Mouse (Mus musculus): ENCODE measurements around the gene Fbxo36. TPM values are rescaled to one million over a fixed set of nuclear protein-coding genes. Genes with fewer than 3 reads are reported as not detected.
A peak's percentile ranks its signal among the peaks of the same experiment; 100 is the strongest.

Gene Fbxo36
- polyA plus RNA-seq (2021) = 4.1 TPM

DNA sequence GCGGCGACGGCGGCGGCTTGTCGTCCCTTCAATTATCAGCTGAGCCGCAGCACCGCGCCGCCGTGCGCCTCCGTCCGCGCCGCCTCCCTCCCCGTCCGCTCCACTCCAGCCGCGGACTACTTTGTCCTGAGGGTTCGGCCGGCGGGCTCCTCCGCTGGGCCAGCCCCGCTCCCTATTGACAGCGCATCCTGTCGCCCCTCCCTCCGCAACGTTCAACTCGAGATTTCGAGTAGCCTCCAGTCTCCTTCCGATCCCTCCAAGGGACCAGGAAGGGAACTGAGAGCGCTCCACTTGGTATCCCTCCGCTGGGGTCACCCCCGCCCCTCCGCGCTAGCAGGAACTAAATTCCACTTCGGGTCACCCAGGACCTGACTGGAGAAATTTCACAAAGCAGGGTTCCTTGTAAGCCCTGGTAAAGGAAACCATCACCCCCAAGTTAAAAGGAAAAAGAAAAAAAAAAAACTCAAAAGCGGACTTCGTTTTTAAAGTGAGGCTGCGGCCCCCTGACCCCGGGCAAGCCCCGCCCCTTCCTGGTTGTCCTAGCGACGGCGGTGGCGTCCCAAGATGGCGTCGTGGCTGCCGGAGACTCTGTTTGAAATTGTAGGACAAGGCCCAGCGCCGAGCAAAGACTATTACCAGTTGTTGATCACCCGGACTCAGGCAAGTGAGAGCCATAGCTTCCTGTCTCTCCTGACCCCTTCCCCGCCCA is at the start of gene Fbxo36:
Gene Fbxo36, plus strand, starts transcription at position 533 of the 709 bp plus-strand sequence.
- no peak for TF ChIP-seq CTCF (IDR thresholded peaks at IDR 0.05)
- ATAC-seq (peak; percentile 86), DNase-seq (ENCODE audit: low read depth, low spot score) (peak; percentile 87)
- ChIA-PET POLR2A (interaction anchor here (0.8 to 1.5 kb wide), 3 partner anchors 13 to 42 kb away, joined by 3 to 4 read pairs (median 3); no protein-coding TSS in a partner anchor), CTCF (interaction anchor here (1.9 kb wide), 1 partner anchor 16 kb away, joined by 5 read pairs; no protein-coding TSS in a partner anchor)
- no peaks in the 10 kb centered on the region for H3K27me3 ChIP-seq
- in situ Hi-C loops (cut with MboI; ENCODE audit: low pct_unique_long_range_greater_than_20kb) = loop anchor here (5.0 kb wide), 1 partner anchor 38 kb away; no protein-coding TSS in a partner anchor

DNA sequence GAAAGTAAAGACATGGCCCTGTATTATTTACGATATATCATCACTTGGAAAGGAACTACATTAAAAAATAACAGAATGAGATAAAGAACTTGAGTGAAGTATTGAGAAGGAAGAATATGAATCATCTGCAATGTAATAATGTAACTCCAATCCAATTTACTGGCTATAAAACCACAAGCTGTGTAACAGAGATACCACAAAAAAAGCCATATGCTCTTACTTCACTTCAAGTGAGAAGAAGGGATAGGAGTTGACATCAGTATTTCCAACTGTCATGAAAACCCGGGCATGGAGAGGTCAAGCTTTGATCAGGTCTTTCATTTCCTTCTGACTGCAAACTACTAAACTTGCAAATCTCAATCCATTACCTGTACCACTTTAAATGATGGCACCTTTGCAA is 48.2 kb upstream of the Fbxo36 start:
- ChIA-PET POLR2A (no interaction called here), CTCF (interaction anchor here (0.7 to 1.8 kb wide), 3 partner anchors 10 to 60 kb away, joined by 3 to 5 read pairs (median 3); no protein-coding TSS in a partner anchor)
- no peak for TF ChIP-seq CTCF (IDR thresholded peaks at IDR 0.05)
- no peaks in the 10 kb centered on the region for H3K27me3 ChIP-seq
- ATAC-seq (no peak), DNase-seq (ENCODE audit: low read depth, low spot score) (no peak)
- in situ Hi-C loops (cut with MboI; ENCODE audit: low pct_unique_long_range_greater_than_20kb) = no loop called here

DNA sequence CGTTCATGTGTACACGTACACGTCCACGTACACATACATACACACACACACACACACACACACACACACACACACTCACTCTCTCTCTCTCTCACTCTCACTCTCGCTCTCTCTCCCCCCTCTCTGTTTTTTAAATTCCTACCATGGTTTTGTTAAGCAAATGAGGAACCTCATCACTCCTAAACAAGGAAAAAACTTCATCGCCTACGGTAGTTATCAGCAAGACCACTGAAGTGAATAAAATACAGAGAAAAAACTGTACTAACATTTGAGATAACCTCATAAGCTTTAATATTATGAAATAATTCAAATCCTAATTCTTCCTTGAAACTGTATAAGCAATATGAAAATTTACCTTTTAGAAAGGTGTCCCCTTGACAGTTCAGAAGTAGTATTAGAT is 44.3 kb upstream of the Fbxo36 start:
- in situ Hi-C loops (cut with MboI; ENCODE audit: low pct_unique_long_range_greater_than_20kb) = no loop called here
- ChIA-PET POLR2A (no interaction called here), CTCF (no interaction called here)
- H3K27me3 ChIP-seq = no peaks in the 10 kb centered on the region
- DNase-seq (ENCODE audit: low read depth, low spot score) = no peak
- TF ChIP-seq CTCF (IDR thresholded peaks at IDR 0.05) = no peak
- no peak for ATAC-seq

DNA sequence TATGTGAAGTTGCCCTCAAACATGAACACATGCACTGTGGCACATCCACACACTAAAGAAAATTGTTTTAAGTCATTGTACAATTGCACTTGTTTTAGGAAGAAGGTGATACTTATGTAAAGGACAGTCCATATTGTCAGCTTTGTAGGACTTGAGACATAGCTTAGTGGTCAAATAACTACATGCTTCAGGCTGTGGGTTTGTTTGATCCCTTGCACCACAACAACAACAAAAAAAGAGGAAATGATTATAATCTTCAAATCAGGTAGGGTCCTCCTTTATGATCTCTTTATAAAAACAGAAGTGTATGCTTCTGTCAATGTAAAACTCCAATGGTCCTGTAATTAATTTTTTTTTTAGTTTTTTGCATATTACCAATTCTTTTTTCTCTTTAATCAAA is 40.5 kb upstream of the Fbxo36 start:
- ChIA-PET POLR2A (no interaction called here), CTCF (interaction anchor here (0.6 to 1.3 kb wide), 2 partner anchors 16 to 17 kb away, joined by 3 to 4 read pairs; no protein-coding TSS in a partner anchor)
- TF ChIP-seq CTCF (IDR thresholded peaks at IDR 0.05) = no peak
- no peak for DNase-seq (ENCODE audit: low read depth, low spot score)
- no peaks in the 10 kb centered on the region for H3K27me3 ChIP-seq
- no peak for ATAC-seq
- in situ Hi-C loops (cut with MboI; ENCODE audit: low pct_unique_long_range_greater_than_20kb) = no loop called here

DNA sequence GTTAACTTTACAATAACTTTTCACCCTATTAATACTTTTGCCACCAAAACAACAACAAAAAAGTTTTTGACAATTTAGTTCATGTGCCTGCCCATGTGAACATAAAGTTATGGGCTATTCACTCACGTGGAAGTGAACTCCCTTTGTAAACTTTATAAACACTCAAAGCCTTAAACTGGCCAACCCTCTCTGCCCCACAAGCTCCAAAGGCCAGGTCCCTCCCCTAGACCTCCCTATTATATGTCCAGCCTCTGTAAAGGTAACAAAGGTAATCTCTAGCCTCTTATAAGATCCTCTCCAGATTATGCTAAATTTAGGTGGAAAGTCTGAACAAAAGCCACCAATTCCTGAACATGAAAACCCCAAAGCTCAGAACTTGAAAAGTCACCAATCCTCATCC is 35.9 kb upstream of the Fbxo36 start:
- POLR2A ChIA-PET = no interaction called here
- no peaks in the 10 kb centered on the region for H3K27me3 ChIP-seq
- CTCF ChIA-PET = interaction anchor here (1.1 kb wide), 1 partner anchor 21 kb away, joined by 3 read pairs; no protein-coding TSS in a partner anchor
- ATAC-seq = no peak
- no peak for TF ChIP-seq CTCF (IDR thresholded peaks at IDR 0.05)
- in situ Hi-C loops (cut with MboI; ENCODE audit: low pct_unique_long_range_greater_than_20kb) = no loop called here
- DNase-seq (ENCODE audit: low read depth, low spot score) = no peak

DNA sequence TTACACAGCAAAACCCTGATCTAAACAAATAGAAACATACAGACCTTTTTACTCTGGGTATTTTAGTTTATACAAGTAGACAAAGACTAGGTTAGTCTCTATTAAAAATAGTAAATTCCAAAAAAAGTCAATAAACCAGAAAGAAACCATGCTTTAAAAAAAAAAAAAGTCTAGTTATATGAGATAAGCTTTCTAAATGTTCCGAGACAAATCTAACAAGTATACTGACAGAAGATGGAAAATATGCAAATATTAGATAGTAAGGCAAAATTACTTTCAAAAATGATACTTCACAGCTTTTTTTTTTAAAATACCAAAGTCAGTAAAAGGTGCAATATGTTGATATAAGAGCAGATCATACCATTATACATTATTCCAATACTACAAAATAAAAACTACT is 22.0 kb upstream of the Fbxo36 start:
- ChIA-PET POLR2A (no interaction called here), CTCF (interaction anchor here (1.2 kb wide), 1 partner anchor 9 kb away, joined by 3 read pairs; no protein-coding TSS in a partner anchor)
- in situ Hi-C loops (cut with MboI; ENCODE audit: low pct_unique_long_range_greater_than_20kb) = no loop called here
- no peaks in the 10 kb centered on the region for H3K27me3 ChIP-seq
- ATAC-seq (no peak), DNase-seq (ENCODE audit: low read depth, low spot score) (no peak)
- no peak for TF ChIP-seq CTCF (IDR thresholded peaks at IDR 0.05)

DNA sequence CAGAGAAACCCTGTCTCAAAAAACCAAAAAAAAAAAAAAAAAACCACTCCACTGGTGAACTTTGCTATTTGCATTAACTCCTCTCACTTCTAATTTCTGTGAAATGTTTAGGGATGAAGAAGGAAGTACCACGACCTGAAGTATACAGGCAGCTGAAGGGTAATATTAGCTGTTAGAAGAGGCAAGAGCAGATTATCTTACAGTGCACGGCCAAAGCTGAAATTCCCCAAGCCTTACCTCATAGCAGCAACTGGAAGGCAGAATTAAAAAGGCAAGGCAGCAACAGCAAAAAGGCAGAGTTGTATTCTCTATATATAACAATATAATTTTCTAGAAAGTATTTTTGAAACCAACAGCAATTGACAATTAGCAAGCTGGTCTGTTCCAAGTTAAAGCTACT is 14.6 kb upstream of the Fbxo36 start:
- DNase-seq (ENCODE audit: low read depth, low spot score) (no peak), ATAC-seq (no peak)
- no peak for TF ChIP-seq CTCF (IDR thresholded peaks at IDR 0.05)
- in situ Hi-C loops (cut with MboI; ENCODE audit: low pct_unique_long_range_greater_than_20kb) = no loop called here
- ChIA-PET POLR2A (interaction anchor here (0.8 kb wide), 1 partner anchor 14 kb away, joined by 4 read pairs; no protein-coding TSS in a partner anchor), CTCF (interaction anchor here (1.0 to 1.5 kb wide), 2 partner anchors 11 to 21 kb away, joined by 3 to 4 read pairs; no protein-coding TSS in a partner anchor)
- H3K27me3 ChIP-seq = no peaks in the 10 kb centered on the region

DNA sequence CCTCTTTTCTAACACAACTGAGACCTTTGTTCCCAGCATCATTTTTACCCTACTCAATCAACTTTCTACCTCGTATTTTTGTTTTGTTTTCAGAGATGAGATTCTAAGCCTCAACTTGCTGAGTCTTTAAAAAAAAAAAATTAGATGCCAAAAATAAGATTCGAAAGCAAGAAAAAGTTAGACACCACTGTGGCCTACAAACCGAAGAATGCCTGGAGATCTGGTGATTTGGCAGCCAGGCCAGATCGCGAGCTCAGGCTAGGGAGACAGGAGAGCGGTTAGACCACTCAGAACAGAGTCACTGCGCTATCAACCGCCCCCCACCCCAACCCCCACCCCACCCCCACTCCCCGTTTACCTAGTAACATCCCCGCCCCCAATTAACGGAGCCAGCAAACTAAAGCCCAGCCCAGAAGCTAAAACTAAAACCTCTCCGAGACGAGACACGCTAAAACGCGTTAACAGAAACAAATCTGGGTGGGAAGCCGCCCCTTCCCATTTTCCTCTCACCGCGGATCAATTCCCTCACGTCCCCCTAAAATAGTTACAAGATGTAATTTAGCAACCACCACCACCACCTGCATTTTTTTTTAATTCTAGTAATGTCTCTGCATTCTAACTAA is 2.0 kb upstream of the Fbxo36 start:
- POLR2A ChIA-PET = no interaction called here
- no peaks in the 10 kb centered on the region for H3K27me3 ChIP-seq
- ATAC-seq = no peak
- CTCF ChIA-PET = no interaction called here
- in situ Hi-C loops (cut with MboI; ENCODE audit: low pct_unique_long_range_greater_than_20kb) = no loop called here
- TF ChIP-seq CTCF (IDR thresholded peaks at IDR 0.05) = no peak
- no peak for DNase-seq (ENCODE audit: low read depth, low spot score)

DNA sequence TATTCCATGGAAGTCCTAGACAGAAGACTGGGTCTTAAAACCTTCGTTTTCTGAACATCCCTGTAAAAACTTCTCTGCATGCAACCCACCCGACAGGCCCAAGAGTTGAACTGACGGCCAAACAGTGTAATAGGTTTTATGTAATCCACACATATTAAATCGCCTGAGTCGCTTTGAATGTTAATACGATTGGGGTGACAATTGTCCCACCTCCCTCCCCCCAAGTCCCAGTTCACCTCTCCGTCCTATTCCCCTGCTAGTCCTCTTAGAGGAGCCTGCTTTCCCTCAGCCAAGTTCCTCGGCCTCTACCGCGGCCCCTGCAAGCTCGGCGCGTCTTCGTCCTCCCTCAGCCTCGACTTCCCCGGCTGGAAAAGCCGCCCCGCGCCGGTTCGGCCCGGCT is 1.5 kb upstream of the Fbxo36 start:
- in situ Hi-C loops (cut with MboI; ENCODE audit: low pct_unique_long_range_greater_than_20kb) = no loop called here
- POLR2A ChIA-PET = interaction anchor here (0.7 kb wide), 1 partner anchor 88 kb away, joined by 5 read pairs; no protein-coding TSS in a partner anchor
- no peak for ATAC-seq

DNA sequence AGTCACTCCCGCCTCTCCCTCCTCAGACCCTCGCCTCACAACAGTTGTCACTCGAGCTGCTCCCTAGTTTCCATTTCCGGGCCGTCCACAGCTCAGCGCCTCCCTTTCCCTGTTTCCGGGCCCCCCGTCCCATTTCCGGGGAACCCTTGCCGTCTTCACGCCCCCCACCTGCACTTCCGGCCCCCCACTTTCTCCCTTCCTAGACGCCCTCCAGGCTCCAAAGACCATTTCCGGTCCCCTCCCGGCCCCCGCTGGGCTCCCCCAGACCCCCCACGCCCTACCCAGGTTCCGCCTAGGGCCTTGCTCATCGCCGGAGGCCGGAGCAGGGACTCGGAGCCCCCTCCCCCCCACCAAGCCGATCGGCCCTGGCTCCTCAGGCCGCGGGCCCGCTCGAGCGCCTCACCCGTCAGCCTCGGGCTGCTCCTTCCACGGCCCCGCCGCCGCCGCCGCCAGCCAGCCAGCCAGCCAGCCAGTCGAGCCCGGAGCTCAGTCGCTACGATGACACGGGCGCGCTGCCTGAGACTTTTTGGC is 955 bp upstream of the Fbxo36 start:
- in situ Hi-C loops (cut with MboI; ENCODE audit: low pct_unique_long_range_greater_than_20kb) = no loop called here
- POLR2A ChIA-PET = interaction anchor here (0.7 to 0.8 kb wide), 2 partner anchors 41 to 88 kb away, joined by 3 to 5 read pairs; no protein-coding TSS in a partner anchor
- DNase-seq (ENCODE audit: low read depth, low spot score) = no peak
- no peaks in the 10 kb centered on the region for H3K27me3 ChIP-seq
- no peak for TF ChIP-seq CTCF (IDR thresholded peaks at IDR 0.05)
- CTCF ChIA-PET = interaction anchor here (0.8 kb wide), 1 partner anchor 9 kb away, joined by 4 read pairs; no protein-coding TSS in a partner anchor
- peak; percentile 22 for ATAC-seq

More for the DNA sequence above, 1.5 kb upstream of the Fbxo36 start:
- TF ChIP-seq CTCF (IDR thresholded peaks at IDR 0.05) = no peak
- H3K27me3 ChIP-seq = no peaks in the 10 kb centered on the region
- CTCF ChIA-PET = interaction anchor here (0.8 kb wide), 1 partner anchor 9 kb away, joined by 4 read pairs; no protein-coding TSS in a partner anchor
- no peak for DNase-seq (ENCODE audit: low read depth, low spot score)

All from Patski (cell line).